Mouse (Mus musculus) brain, embryonic 14.5 days (tissue): ENCODE results near the gene Pnpla5. TPM values are rescaled to one million over a fixed set of nuclear protein-coding genes. Genes with fewer than 3 reads are reported as not detected.

Source experiments
- DNase-seq: peaks from one replicate; pipeline ENCODE4 v3.0.0-alpha.2; 2011; ENCODE audit warnings: low read depth
- CTCF ChIP-seq: fragments of 200-500 bp; IDR thresholded peaks from 2 replicates; pipeline ENCODE4 v1.5.1; 2012; ENCODE audit warnings: inconsistent platforms, mild to moderate bottlenecking, moderate library complexity, borderline replicate concordance; ENCODE audit not compliant: insufficient read depth, insufficient read length; ENCODE audit errors: extremely low read depth
- POLR2A ChIP-seq: fragments of 200-500 bp; IDR thresholded peaks from 2 replicates; pipeline ENCODE4 v1.6.1; 2012; ENCODE audit warnings: mild to moderate bottlenecking, inconsistent platforms, borderline replicate concordance; ENCODE audit not compliant: poor library complexity, insufficient read depth, insufficient read length, severe bottlenecking; ENCODE audit errors: extremely low read depth
- polyA plus RNA-seq: library from polyadenylated mRNA; depleted of rRNA; stranded (reverse); fragments of >200 nt; gene quantifications from 2 replicates; pipeline ENCODE4 v1.2.3, GENCODE M21; 2012; rRNA removed

Pnpla5 gene
- polyA plus RNA-seq, 1 experiment, result not detected

- TF ChIP-seq POLR2A (no peak), CTCF (no peak)
- DNase-seq, result no peak
Measured at GRCm38 (mm10) chr15:84077151-84077550, 45.8 kb downstream of the Pnpla5 start.

- peak; percentile 30 for DNase-seq
- peak; percentile 40; the same call in 1 of the 2 replicates for TF ChIP-seq CTCF
- TF ChIP-seq POLR2A, result no peak
Measured at GRCm38 (mm10) chr15:84074705-84075185, 48.2 kb downstream of the Pnpla5 start.

GRCm38 (mm10) chr15:84073911-84074704, 48.9 kb downstream of the Pnpla5 start:
- peak; percentile 83 for DNase-seq
- no peak for TF ChIP-seq POLR2A
- peak; percentile 97 for TF ChIP-seq CTCF

DNA sequence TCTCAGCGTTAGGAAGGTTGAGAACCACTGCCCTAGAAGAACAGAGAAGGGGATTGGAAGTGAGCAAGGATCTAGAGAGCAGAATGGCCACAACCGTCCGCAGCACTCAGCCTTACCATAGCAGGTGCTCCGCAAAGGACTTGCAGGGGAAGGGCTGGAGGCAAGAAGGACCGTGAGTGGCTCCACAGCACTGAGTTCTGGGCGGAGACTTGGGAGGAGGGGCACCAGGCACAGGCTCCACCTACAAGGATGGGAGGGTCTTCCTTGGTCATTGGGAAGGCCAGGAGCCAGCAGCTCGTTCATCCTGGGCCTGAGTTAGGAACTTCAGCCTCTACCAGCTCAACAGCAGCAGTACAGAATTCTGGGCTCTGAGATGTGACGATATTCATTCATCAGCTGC, 49.9 kb downstream of the Pnpla5 start:
- TF ChIP-seq POLR2A (no peak), CTCF (no peak)
- peak; percentile 28 for DNase-seq

DNA sequence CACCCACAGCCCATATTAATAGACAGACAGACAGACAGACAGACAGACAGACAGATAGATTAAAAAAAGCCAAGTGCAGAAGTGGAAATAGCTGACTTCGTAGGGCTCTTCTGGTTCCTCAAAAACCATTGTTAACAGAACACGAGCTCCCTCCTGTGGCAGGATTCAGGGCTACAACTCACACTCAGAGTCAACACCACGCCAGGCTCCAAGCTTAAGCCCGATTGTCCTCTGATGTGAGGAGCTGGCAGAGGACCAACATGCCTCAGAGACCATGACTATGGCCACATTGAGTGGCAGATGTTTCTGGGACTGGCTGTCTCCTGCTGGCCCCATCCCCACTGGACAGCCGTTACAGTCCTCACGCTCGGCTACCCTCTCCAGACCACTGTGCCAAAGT, 50.7 kb downstream of the Pnpla5 start:
- DNase-seq, result peak; percentile 90
- peak; percentile 72 for TF ChIP-seq CTCF
- TF ChIP-seq POLR2A, result no peak

- TF ChIP-seq CTCF, result no peak
- TF ChIP-seq POLR2A, result no peak
- DNase-seq, result no peak
Measured at GRCm38 (mm10) chr15:84070116-84070676, 52.8 kb downstream of the Pnpla5 start.

DNA sequence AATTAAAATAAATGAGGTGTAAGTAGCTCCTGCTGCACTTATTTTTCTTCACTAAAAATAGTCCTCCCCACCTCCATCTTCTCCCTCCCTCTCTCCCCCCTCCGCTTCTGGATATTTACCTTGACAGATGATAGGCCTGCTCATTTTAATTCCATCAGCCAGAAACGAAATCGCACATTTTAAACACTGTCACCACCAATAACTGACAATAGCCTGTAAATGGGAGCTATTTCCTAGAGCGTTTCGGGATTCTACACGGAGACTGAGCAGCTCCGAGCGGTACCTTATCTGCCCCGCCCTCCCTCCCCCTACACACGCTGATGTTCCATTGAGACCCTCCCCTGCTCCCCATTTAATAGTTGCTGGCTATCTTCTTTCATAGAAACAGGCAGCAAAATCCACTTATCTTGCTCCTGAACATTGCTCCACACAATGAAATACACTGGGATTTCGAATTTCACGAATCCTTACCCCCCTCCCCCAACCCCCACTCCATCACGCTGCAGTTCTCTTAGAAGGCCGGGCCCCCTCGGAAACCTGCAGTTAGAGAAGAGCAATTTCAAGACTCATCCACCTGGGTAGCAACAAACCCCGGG, 53.4 kb downstream of the Pnpla5 start:
- TF ChIP-seq CTCF (no peak), POLR2A (no peak)
- DNase-seq, result peak; percentile 73

DNA sequence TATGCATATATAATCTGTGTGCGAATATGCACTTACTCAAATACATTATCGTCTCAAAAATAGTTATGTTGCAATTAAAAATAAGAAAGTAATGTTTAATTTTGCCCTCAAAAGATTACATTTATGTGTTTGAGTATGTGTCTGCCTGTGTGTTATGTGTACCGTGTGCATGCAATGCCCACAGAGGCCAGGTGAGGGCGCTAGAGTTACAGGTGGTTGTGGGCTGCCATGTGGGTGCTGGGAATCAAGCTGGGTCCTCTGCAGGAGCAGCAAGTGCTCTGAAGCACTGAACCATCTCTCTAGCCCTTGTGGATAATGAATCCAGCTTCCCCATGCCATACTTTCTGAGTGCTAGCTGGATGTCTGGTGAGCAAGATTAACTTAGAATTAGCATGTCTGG, 57.3 kb downstream of the Pnpla5 start:
- no peak for DNase-seq
- TF ChIP-seq CTCF (peak; percentile 39; the same call in 1 of the 2 replicates), POLR2A (no peak)

GRCm38 (mm10) chr15:84065140-84065539, 57.8 kb downstream of the Pnpla5 start, which contains the start of gene Efcab6:
TSS of gene Efcab6 (minus strand) at chr15:84065379.
- TF ChIP-seq CTCF (no peak), POLR2A (no peak)
- peak; percentile 86 for DNase-seq

Other genes with a start within 250 kb of the Pnpla5 start
- gene Efcab6, start 57.8 kb downstream of the Pnpla5 start, polyA plus RNA-seq, result 1.1 and 1.5 TPM in 2 replicates
- 96.9 and 102 TPM in 2 replicates for gene Sult4a1, start 17.4 kb downstream of the Pnpla5 start, polyA plus RNA-seq
- 9.2 and 12.4 TPM in 2 replicates for gene Pnpla3, start 44.7 kb upstream of the Pnpla5 start, polyA plus RNA-seq
- gene Samm50, start 69.1 kb upstream of the Pnpla5 start, polyA plus RNA-seq, result 18.7 and 30.8 TPM in 2 replicates
- 11.5 and 19.3 TPM in 2 replicates for gene Parvb, start 108.9 kb upstream of the Pnpla5 start, polyA plus RNA-seq
- gene Parvg, start 200.9 kb upstream of the Pnpla5 start, polyA plus RNA-seq, result 1.3 and 1.5 TPM in 2 replicates